Mouse (Mus musculus) mature B cell (primary cell): ENCODE measurements around the gene Tmem211.

Experiments used
- in situ Hi-C: fragments of 300-500 bp; cut with MboI; formaldehyde crosslinking; loops from 2 replicates; pipeline ENCODE4 v1.14.3; 2019

Gene Tmem211

DNA sequence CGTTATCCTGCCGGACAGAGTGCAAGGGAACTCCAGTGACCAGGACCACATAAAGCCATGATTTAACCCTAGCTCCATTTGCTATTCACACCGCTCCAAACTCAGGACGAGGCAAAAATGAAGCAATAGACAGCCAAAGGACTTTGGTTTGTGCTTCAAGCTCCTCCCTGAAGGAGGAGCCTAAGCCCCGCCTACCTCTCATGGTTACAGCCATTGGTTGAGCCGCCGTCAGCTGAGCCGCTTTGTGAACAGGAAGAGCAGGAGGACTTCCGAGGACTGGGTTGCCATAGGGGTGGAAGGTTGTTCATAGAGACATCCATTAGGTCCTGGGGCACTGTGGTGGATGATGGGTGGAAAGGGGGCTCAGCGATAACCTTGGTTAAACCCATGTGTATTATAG lies 49.1 kb downstream of the Tmem211 start:
- in situ Hi-C loops: no loop called here

- in situ Hi-C loops: no loop called here
Observed at GRCm38 (mm10) chr5:113280138-113280856, 53.6 kb downstream of the Tmem211 start.

GRCm38 (mm10) chr5:113281557-113281956 lies 54.8 kb downstream of the Tmem211 start:
- in situ Hi-C loops: no loop called here

DNA sequence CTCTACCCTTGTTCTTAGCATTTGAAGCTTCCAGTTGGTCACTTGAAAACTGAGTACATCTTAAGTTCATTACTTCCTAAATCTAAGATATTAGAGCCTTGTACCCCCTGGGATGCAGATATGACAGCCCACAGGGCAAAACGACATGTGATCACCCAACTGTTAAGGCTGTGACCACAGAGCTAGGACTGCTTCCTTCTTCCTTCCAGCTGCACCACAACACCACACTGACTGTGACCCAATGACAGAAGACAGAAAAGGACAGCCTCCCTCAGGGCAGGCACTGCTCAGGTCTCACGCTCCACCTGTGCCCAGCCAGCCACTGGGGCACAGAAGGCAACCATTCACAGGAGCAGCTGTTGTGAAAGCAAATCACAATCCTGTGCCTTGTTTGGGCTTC lies 57.0 kb downstream of the Tmem211 start:
- in situ Hi-C loops: no loop called here

- in situ Hi-C loops: no loop called here
Observed at GRCm38 (mm10) chr5:113285541-113285940, 58.8 kb downstream of the Tmem211 start.

- in situ Hi-C loops: no loop called here
Observed at GRCm38 (mm10) chr5:113286048-113286447, 59.3 kb downstream of the Tmem211 start.

DNA sequence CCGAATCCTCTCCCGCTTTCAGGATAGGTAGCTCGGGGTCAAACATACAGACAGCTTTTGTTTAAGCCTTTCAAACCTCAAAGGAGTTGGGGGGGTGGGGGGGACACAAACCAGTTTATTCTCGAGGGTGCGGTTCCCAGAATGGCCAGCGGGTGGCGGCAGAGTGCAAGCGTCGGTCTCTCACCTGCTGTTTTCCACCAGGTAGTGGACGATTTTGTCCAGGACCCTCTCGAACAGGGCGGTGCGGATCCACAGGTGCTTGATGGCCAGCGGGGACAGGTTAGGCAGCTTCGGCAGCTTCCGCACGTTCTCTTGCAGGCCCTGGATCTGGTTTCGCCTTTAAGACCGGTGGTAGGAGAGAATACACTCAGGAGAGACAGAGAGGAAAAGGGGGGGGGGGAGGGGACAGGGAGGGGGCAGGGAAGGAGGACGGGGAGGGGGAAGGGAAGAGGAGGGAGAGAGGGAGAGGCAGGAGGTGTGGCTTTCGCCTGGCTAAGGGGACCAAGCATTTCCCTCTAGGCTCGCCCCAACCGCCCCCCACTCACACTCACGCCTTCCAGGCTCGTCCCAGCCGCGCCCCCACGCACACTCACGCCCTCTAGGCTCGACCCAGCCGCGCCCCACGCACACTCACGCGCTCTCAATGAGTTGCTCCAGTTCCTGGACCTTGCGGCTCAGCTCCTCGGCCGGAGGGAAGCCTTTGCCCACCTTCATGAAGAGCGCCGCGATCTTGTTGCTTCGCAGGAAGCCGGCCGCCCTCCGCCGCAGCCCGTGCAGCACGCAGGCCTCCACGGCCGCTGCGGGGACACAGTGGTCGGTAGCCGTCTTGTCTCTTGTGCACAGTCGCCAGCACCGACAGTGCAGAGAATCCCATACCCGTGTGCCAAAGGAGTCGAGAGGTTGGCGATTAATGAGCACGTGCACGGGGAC lies 60.1 kb downstream of the Tmem211 start:
- in situ Hi-C loops: no loop called here

- in situ Hi-C loops: no loop called here
Observed at GRCm38 (mm10) chr5:113287762-113288161, 61.1 kb downstream of the Tmem211 start.

GRCm38 (mm10) chr5:113288490-113288889 lies 61.8 kb downstream of the Tmem211 start:
- in situ Hi-C loops: no loop called here
